Mouse (Mus musculus) left cerebral cortex, postnatal 14 days (tissue): Measurements from ENCODE around the gene Nfkbia. TPM values are rescaled to one million over a fixed set of nuclear protein-coding genes. Genes with fewer than 3 reads are reported as not detected.

Experiments
- DNase-seq, 2 experiments: peaks; one replicate each; pipeline ENCODE4 v3.0.0; 2021 to 2022; ENCODE audit warnings: low spot score in 2 of 2, mixed read lengths in 1 of 2
- intact Hi-C: fragments of 180-260 bp; cut with DNase I; formaldehyde crosslinking; loops from one replicate; pipeline ENCODE4 v1.15.1; 2025
- total RNA-seq, 2 experiments: library from RNA; stranded (reverse); gene quantifications; 2 replicates each; pipeline ENCODE4 v1.2.3; 2021

Gene Nfkbia
- total RNA-seq, 2 experiments from 2014 or later = 28.3 to 46.4 TPM

DNA sequence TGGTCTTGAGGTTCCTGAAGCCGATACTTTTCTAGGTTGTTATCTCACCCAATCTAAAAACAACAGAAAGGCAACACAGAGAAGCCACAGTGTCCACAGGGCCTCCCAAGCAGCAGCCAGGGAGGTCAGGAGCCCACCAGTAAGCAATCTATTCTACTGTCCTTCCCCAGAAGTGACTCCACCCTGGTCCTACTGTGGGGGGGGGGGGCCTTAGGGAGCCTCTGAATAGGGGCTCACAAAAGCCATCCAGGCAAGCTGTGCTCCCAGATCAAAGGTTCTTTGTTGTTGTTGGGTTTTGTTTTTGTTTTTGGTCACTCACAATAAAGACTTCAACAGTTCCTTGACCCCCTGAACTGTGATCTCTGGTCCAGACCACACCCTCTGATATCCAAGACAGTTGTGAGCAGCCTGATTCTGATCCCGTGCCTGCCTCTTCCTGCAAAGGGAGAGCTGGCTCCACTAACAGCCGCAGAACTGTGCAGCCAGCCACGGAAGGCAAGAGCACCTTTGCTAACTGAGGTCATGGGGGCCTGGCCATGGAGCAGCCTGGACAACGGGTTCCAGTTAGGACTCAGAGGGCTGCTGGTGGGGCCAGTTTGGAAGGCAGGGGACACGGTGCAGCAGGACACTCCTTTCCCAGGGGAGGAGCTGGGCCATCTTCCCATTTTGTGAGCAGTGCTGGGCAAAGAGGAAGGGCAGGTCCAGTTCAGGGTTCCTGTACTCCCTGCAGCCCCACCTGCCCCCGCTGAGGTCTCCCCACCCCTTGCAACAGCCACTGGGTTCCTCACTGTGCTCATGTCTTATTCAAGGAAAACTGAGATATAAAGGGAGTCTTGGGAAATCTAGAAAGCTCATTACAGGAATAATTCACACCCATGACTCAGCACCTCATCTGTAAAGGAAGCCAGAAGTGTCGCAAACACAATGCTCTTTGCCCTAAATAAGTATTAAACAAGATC, 18.9 kb downstream of the Nfkbia start:
- intact Hi-C loops = no loop called here
- no peak for DNase-seq

- intact Hi-C loops = no loop called here
- no peak for DNase-seq
Measured at GRCm38 (mm10) chr12:55471344-55471743, 21.1 kb downstream of the Nfkbia start.

DNA sequence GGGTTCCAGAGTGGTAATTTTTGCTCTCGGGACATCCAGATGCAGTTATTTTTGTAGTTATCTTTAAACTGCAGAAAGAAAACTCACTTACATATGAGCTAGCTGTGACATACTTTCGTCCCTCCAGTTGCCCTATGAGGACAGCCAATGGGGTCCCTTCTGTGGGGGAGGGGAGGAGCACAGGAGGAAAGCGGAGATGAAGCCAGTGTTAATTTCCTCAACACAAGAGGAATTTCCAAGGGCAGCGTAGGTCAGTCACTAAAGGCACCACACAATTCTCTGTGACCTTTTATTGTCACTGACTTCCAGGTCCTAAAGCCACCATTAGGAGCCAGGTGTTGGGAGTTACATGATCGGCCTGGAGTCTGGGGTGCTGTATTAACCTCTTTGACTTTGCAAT, 22.0 kb downstream of the Nfkbia start:
- intact Hi-C loops = no loop called here
- DNase-seq = no peak

DNA sequence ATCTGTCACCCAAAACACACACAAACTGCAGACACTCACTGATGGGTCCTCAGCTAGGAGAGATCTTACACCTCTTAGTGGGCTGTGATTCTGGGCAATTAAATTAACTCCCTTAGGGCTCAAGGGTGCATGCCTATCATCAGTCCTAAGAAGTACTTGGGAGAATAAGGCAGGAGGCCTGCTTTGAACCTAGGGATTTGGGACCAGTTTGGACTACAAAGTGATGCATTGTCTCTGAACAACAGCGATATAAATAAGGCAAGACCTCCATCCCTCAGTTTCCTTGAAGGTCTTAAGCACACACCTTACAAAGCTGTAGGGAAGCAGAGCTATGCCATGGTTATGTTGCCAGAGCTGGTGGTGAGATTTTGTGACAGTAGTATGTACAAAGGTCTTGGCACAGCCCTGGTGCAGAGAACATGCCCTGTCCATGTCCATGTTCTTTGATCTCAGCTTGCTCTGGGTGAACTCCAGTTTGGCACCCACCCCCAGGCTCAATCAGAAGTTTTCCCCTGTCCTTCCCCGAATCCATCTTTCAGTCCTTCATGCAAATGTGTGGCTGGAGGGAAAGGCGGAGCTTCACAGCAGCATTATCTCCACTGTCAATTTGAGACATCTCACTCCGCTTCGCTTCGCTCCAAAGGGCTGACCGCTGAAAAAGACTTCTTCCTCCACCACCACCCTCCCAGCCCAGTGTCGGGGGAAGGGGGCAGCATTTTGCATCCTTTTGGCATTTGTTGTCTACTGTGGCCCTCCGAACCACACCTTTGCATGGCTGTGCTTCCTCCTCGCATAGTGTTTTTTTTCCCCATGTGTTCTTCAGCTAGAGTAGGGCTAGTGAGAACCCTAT, 24.9 kb downstream of the Nfkbia start:
- intact Hi-C loops = no loop called here
- DNase-seq = no peak

GRCm38 (mm10) chr12:55466816-55467215, 25.6 kb downstream of the Nfkbia start:
- intact Hi-C loops = no loop called here
- no peak for DNase-seq

DNA sequence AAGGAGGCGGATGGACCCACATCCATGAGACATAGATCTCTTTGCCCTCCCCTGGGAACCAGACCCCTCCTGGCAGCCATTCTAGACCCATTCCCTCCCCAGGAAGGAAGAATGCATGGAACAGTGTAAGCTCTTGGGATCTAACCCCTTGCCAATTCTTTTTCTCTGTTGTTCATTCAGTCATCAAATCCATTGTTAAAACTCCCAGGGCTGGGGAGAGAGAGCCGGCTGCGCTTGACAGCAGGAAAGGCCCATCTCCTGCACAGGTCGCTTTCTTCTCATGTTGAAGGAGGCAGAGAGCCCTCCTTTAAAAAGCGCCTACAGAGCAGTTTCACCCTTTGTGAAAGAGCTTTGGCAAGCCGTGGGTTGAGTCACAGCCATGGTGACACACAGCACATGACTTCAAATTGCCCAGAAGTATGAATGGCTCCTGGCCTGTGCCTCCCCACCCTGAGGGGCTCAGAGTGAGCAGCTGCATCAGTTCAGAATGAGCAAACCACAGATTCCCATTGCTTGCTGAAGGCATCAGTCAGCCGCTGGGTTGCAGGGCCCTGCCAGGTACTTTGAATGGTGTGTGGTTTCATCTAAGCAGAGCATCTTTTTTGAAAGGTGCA, 26.3 kb downstream of the Nfkbia start:
- peak in 1 of 2 experiments; percentile 54 for DNase-seq
- intact Hi-C loops = no loop called here

DNA sequence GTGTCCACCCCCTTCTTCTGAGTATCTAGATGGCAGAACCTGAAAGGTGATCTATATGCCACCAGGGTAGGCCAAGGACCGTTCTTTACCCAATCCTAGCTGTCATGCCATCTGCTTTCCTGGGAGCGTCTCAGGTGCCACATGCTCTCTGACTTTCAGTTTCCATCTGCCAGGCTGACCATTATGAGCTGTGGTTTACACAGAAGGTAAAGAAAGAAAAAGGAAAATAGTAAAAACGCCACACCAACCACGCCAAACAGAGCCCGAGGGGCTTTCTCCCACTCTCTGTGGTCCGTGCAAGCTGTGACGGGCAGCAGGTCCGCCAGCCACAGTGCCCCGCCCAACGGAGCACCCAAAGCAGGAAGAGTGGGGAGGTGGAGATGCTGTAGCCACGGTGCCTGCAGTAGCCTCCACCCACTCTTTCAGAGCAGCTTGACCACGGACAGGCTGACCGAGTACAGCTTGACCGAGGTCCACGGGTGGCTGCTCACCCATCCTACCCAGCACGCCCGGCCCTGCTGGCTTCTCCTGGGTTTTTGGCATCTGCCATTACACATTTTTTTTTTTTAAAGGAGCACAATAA, 27.0 kb downstream of the Nfkbia start:
- DNase-seq = no peak
- intact Hi-C loops = no loop called here

GRCm38 (mm10) chr12:55464846-55465361, 27.5 kb downstream of the Nfkbia start:
- intact Hi-C loops = no loop called here
- DNase-seq = peak in 1 of 2 experiments; percentile 50

GRCm38 (mm10) chr12:55463992-55464845, 28.2 kb downstream of the Nfkbia start:
- DNase-seq = peak; percentile 57 to 82
- intact Hi-C loops = no loop called here

DNA sequence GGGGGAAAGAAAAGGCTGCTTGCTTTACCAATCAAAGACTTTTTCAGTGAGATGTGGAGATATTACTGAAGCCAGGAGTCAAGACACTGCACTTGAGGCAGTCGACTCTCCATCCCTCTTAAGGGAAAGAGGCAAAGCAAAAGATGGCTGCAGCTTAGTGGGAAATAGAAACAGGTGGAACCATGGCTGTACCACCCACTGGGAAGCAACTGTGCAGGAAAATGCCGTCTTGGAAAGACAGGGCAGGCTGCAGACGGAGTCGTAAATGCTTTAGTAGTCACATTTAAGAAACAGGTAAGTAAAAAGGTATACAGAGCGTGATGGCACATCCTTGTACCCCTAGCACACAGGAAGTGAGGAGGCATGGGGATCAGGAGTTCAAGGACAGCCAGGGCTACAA, 29.4 kb downstream of the Nfkbia start:
- intact Hi-C loops = no loop called here

DNA sequence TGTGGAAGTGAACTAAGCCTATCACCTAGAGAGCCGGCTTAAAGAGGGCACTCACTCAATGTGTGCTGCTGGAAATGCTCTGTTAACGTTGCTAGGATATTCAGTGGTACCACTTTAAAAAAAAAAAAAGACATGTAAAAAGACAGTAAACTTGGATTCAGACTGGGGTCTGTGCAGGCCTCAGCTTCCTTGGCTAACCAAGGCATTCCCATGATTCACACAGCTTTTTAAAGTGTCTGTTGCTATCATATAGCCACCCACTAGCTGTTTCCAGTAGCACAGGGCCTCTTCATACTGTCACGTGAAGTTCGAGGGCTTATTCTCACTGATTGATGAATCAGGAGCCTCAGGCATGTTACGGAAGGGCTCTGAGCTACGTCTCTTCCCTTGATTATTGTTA, 30.0 kb downstream of the Nfkbia start:
- intact Hi-C loops = no loop called here
- peak in 1 of 2 experiments; percentile 52 for DNase-seq

More for the DNA sequence above, 29.4 kb downstream of the Nfkbia start:
- DNase-seq = no peak

DNA sequence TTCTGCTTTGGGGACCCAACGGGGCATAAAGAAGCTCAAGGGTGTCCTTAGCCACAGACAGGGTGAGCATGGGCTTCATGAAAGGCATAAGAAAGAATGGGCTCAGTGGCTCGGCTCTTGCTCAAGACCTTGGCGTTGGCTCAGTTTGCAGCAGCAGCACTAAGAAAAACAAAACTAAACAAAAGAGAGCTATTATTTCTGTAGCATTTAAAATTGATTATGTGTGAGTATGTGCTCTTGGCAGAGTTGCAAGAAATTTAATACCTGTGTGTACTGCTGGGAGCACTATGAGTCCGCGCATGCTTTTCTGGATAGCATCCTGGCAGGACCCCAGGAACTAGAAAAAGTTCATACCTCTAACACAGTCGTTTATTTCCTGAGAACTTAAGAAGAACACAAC, 30.7 kb downstream of the Nfkbia start:
- intact Hi-C loops = no loop called here
- DNase-seq = no peak

GRCm38 (mm10) chr12:55460900-55461299, 31.5 kb downstream of the Nfkbia start:
- intact Hi-C loops = no loop called here
- DNase-seq = no peak

DNA sequence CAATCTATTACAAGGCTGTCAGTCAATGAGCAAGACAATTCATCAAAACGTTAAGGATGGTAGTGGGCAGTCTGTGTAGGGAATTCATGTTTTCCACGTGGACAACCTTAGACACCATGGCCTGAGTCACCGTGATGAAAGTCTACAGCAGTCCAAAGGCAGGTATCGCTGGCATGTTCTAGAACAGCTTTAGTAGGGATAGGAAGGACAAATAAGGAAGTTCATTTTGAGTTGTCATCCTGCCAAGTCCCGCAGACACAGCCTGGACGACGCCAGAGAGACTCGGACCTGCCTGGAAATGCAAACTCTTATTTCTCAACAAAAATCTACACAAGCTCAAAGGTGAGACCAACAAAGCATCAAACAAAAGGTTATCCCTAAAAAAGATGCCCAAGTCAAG, 32.7 kb downstream of the Nfkbia start:
- intact Hi-C loops = no loop called here
- DNase-seq = no peak

DNA sequence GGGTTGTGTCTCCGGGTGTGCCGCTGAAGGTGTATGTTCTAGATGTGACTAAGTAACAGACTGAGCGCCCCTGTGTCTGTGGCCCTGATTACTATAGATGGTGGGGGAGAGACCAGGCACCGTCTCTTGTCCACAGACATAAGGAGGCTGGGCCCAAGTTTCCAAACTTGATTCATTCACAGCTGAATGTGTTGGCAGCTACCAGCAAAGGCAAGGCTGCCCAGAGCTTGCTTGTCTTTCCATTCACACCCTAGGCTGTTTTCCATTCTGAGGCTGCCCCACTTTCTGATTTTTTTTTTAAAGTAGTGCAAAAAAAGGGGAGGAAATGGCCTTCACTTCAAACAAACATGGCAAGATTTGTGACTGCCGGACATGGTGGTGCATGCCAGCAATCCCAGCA, 35.6 kb downstream of the Nfkbia start:
- DNase-seq = peak; percentile 57 to 58
- intact Hi-C loops = no loop called here

DNA sequence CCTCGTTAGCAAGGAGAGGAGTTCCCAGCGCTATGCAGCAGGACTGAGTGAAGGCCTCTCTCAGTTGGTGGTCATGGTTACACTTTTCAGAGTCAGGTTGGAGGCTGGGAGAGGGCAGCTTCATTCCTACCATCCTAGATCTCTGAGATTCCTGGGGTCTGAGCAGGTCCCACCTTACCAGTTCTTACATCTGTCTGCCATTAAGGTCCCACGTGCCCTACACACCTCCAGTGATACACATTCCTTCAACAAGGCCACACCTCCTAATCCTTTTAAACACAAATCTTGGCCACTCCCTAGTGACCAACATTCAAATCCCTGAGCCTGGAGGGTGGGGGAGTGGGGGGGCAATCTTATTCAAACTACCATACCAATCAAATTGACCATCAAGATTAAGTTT, 36.3 kb downstream of the Nfkbia start:
- intact Hi-C loops = no loop called here

DNA sequence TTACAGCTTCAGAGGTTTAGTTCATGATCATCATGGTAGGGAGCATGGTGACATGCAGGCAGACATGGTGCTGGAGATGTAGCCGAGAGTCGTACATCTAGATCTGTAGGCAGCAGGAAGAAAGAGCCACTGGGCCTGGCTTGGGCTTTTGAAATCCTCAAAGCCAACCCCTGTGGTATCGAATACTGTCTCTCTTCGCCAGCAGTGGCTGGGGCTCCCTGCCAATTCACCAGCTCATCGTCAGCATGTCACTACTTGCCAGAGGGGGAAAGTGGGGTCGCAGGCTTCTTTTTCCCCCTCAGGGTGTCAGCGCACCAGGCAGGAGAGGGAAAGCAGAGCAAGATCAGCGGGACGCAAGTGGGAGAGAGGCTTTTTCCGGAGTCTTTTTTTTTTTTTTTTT, 37.2 kb downstream of the Nfkbia start:
- intact Hi-C loops = no loop called here
- no peak for DNase-seq

More for the DNA sequence above, 36.3 kb downstream of the Nfkbia start:
- no peak for DNase-seq

DNA sequence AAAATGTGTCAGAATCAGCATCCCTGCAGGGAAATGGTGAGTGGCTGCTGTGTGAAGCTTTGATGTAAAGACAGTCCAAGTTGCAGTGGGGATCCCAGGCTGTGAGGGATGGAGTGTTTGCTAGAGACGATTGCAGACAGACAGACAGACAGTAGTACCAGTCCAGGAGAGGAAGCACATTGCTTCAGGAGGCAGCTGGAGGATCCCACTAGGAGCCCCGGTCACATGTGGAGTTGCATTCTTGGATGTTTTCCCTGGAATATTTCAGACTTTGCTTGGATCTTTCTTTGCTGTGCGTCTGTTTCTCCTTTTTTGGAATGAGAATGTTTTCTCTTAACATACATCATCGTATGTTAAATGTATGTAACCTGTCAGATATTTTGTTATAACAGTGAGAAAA, 38.5 kb downstream of the Nfkbia start:
- intact Hi-C loops = no loop called here
- DNase-seq = no peak
